Mouse (Mus musculus) myocyte (in vitro differentiated cells): ENCODE measurements around the gene Clptm1. TPM values are rescaled to one million over a fixed set of nuclear protein-coding genes. Genes with fewer than 3 reads are reported as not detected.

Experiments
- H3K27me3 ChIP-seq: one replicate; pipeline ENCODE4 v1.6.1; 2011; ENCODE audit not compliant: control insufficient read depth, insufficient read depth, insufficient read length
- H3K36me3 ChIP-seq: one replicate; pipeline ENCODE4 v1.6.1; 2011; ENCODE audit not compliant: control insufficient read depth, insufficient read depth
- H3K4me2 ChIP-seq: one replicate; pipeline ENCODE4 v1.6.1; 2011; ENCODE audit warnings: low read depth, control low read depth
- H3K4me3 ChIP-seq: one replicate; pipeline ENCODE4 v1.5.1; 2011; ENCODE audit warnings: mild to moderate bottlenecking, control low read depth, moderate library complexity
- H3K79me2 ChIP-seq: one replicate; pipeline ENCODE4 v1.6.1; 2011; ENCODE audit not compliant: control insufficient read depth, insufficient read depth
- H3ac ChIP-seq: one replicate; pipeline ENCODE4 v1.6.1; 2011; ENCODE audit not compliant: control insufficient read depth, insufficient read length
- CEBPB ChIP-seq: IDR thresholded peaks from 2 replicates; pipeline ENCODE4 v1.6.1; 2011; ENCODE audit warnings: mild to moderate bottlenecking, moderate library complexity; ENCODE audit not compliant: poor library complexity, insufficient read depth, severe bottlenecking
- E2F4 ChIP-seq: IDR thresholded peaks from one replicate; pipeline ENCODE4 v1.6.1; 2011; ENCODE audit warnings: mild to moderate bottlenecking, control low read depth, moderate library complexity; ENCODE audit not compliant: insufficient read depth
- MAX ChIP-seq: IDR thresholded peaks from one replicate; pipeline ENCODE4 v1.6.1; 2011; ENCODE audit warnings: low read depth, mild to moderate bottlenecking, control low read depth
- MYOD1 ChIP-seq, 3 experiments: IDR thresholded peaks; one replicate each; pipeline ENCODE4 v1.6.1; 2011; ENCODE audit warnings: control low read depth in 2 of 3, low read depth in 2 of 3, mild to moderate bottlenecking in 2 of 3, moderate library complexity in 1 of 3; ENCODE audit not compliant: insufficient read length in 2 of 3, control insufficient read depth in 1 of 3
- MYOG ChIP-seq, 3 experiments: IDR thresholded peaks; one replicate each; pipeline ENCODE4 v1.6.1; 2011; ENCODE audit warnings: control low read depth in 2 of 3, low read depth in 2 of 3, mild to moderate bottlenecking in 2 of 3; ENCODE audit not compliant: insufficient read length in 2 of 3, control insufficient read depth in 1 of 3, insufficient read depth in 1 of 3
- POLR2A ChIP-seq: IDR thresholded peaks from one replicate; pipeline ENCODE4 v1.6.1; 2011; ENCODE audit warnings: low read depth, mild to moderate bottlenecking, control low read depth, moderate library complexity; ENCODE audit not compliant: insufficient read length
- POLR2AphosphoS2 ChIP-seq: IDR thresholded peaks from one replicate; pipeline ENCODE4 v1.6.1; 2011; ENCODE audit warnings: low read depth, control low read depth; ENCODE audit not compliant: insufficient read length
- REST ChIP-seq: IDR thresholded peaks from one replicate; pipeline ENCODE4 v1.6.1; 2011; ENCODE audit warnings: mild to moderate bottlenecking, control low read depth, moderate library complexity; ENCODE audit not compliant: insufficient read depth, insufficient read length
- SRF ChIP-seq: IDR thresholded peaks from one replicate; pipeline ENCODE4 v1.6.1; 2011; ENCODE audit warnings: low read depth; ENCODE audit not compliant: control insufficient read depth, insufficient read length
- TCF12 ChIP-seq: IDR thresholded peaks from one replicate; pipeline ENCODE4 v1.6.1; 2011; ENCODE audit warnings: mild to moderate bottlenecking, control low read depth; ENCODE audit not compliant: poor library complexity, insufficient read depth, severe bottlenecking
- TCF3 ChIP-seq: IDR thresholded peaks from one replicate; pipeline ENCODE4 v1.6.1; 2011; ENCODE audit warnings: low read depth, control low read depth; ENCODE audit not compliant: insufficient read length
- USF1 ChIP-seq: IDR thresholded peaks from one replicate; pipeline ENCODE4 v1.6.1; 2011; ENCODE audit warnings: low read depth, mild to moderate bottlenecking, control low read depth, moderate library complexity
- polyA plus RNA-seq: library from polyadenylated mRNA; unstranded; fragments of >200 nt; fragmentation: generic; extraction: Trizol; gene quantifications from one replicate; pipeline ENCODE4 v1.2.1, GENCODE M21; 2012; ENCODE audit warnings: missing spikeins

Gene Clptm1
- polyA plus RNA-seq, 1 experiment: 126 TPM

- H3K36me3 ChIP-seq: no peaks in the 10 kb centered on the region
- peaks cover 30% of the 10 kb centered on the region for H3K27me3 ChIP-seq
- no peak within 1 kb of the TSS for H3K4me3 ChIP-seq
- TF ChIP-seq SRF (no peak), TCF12 (no peak), MAX (no peak), POLR2AphosphoS2 (no peak), USF1 (no peak), CEBPB (no peak), MYOG (IDR thresholded peaks at IDR 0.05; ENCODE audit: control insufficient read depth in 1 of 3, insufficient read depth in 1 of 3, insufficient read length in 2 of 3, low read depth in 2 of 3) (no peak), E2F4 (no peak), MYOD1 (IDR thresholded peaks at IDR 0.05; ENCODE audit: control insufficient read depth in 1 of 3, insufficient read length in 2 of 3, low read depth in 2 of 3) (no peak), POLR2A (no peak), TCF3 (no peak), REST (no peak)
- H3K4me2 ChIP-seq: no peak within 1 kb of the TSS
- no peak within 1 kb of the TSS for H3ac ChIP-seq
- no peaks in the 10 kb centered on the region for H3K79me2 ChIP-seq
Measured at GRCm38 (mm10) chr7:19677872-19678271, 13.0 kb upstream of the Clptm1 start, which contains the start of gene Apoc2. Apoc2 (minus strand) TSS chr7:19677941.

- no peaks in the 10 kb centered on the region for H3K36me3 ChIP-seq
- no peaks in the 10 kb centered on the region for H3K79me2 ChIP-seq
- no peak overlapping the region for H3ac ChIP-seq
- peaks cover 30% of the 10 kb centered on the region for H3K27me3 ChIP-seq
- no peak overlapping the region for H3K4me3 ChIP-seq
- H3K4me2 ChIP-seq: no peak overlapping the region
- TF ChIP-seq POLR2A (no peak), MYOG (IDR thresholded peaks at IDR 0.05; ENCODE audit: control insufficient read depth in 1 of 3, insufficient read depth in 1 of 3, insufficient read length in 2 of 3, low read depth in 2 of 3) (peak in 1 of 3 experiments; percentile 55)
Measured at GRCm38 (mm10) chr7:19676662-19677061, 11.8 kb upstream of the Clptm1 start.

- H3K4me3 ChIP-seq: no peak overlapping the region
- TF ChIP-seq MYOD1 (IDR thresholded peaks at IDR 0.05; ENCODE audit: control insufficient read depth in 1 of 3, insufficient read length in 2 of 3, low read depth in 2 of 3): no peak
- no peak for TF ChIP-seq TCF12
- TF ChIP-seq REST: no peak
- no peak for TF ChIP-seq USF1
- TF ChIP-seq SRF: no peak
- TF ChIP-seq MAX: no peak
- no peak for TF ChIP-seq CEBPB
- TF ChIP-seq MYOG (IDR thresholded peaks at IDR 0.05; ENCODE audit: control insufficient read depth in 1 of 3, insufficient read depth in 1 of 3, insufficient read length in 2 of 3, low read depth in 2 of 3): no peak
- no peak for TF ChIP-seq POLR2A
- TF ChIP-seq TCF3: no peak
- TF ChIP-seq POLR2AphosphoS2: no peak
- no peak for TF ChIP-seq E2F4
- no peak overlapping the region for H3ac ChIP-seq
- H3K79me2 ChIP-seq: no peaks in the 10 kb centered on the region
- H3K4me2 ChIP-seq: no peak overlapping the region
- H3K36me3 ChIP-seq: no peaks in the 10 kb centered on the region
- peaks cover 22% of the 10 kb centered on the region for H3K27me3 ChIP-seq
Measured at GRCm38 (mm10) chr7:19675824-19676223, 11.0 kb upstream of the Clptm1 start.

GRCm38 (mm10) chr7:19673083-19673699 lies 8.4 kb upstream of the Clptm1 start:
- Histone ChIP-seq H3K36me3 (no peaks in the 10 kb centered on the region), H3ac (no peak overlapping the region), H3K79me2 (no peaks in the 10 kb centered on the region), H3K4me3 (no peak overlapping the region), H3K4me2 (no peak overlapping the region), H3K27me3 (peaks cover 16% of the 10 kb centered on the region)
- TF ChIP-seq E2F4 (no peak), REST (no peak), MYOG (IDR thresholded peaks at IDR 0.05; ENCODE audit: control insufficient read depth in 1 of 3, insufficient read depth in 1 of 3, insufficient read length in 2 of 3, low read depth in 2 of 3) (no peak), CEBPB (no peak), TCF12 (no peak), SRF (no peak), MAX (no peak), USF1 (no peak), MYOD1 (IDR thresholded peaks at IDR 0.05; ENCODE audit: control insufficient read depth in 1 of 3, insufficient read length in 2 of 3, low read depth in 2 of 3) (no peak), TCF3 (no peak), POLR2A (no peak), POLR2AphosphoS2 (no peak)

GRCm38 (mm10) chr7:19671511-19671910 lies 6.7 kb upstream of the Clptm1 start:
- TF ChIP-seq SRF (no peak), POLR2A (no peak), POLR2AphosphoS2 (no peak), E2F4 (no peak), TCF3 (no peak), MYOG (IDR thresholded peaks at IDR 0.05; ENCODE audit: control insufficient read depth in 1 of 3, insufficient read depth in 1 of 3, insufficient read length in 2 of 3, low read depth in 2 of 3) (no peak), REST (no peak), USF1 (no peak), CEBPB (no peak), MYOD1 (IDR thresholded peaks at IDR 0.05; ENCODE audit: control insufficient read depth in 1 of 3, insufficient read length in 2 of 3, low read depth in 2 of 3) (no peak), MAX (no peak), TCF12 (no peak)
- H3K4me3 ChIP-seq: no peak overlapping the region
- H3K36me3 ChIP-seq: no peaks in the 10 kb centered on the region
- H3K79me2 ChIP-seq: no peaks in the 10 kb centered on the region
- peaks cover 5% of the 10 kb centered on the region for H3K27me3 ChIP-seq
- H3K4me2 ChIP-seq: peak overlapping the region; percentile 12
- no peak overlapping the region for H3ac ChIP-seq
